Mouse (Mus musculus) inflammation-experienced regulatory T-cells, adult 6 months (primary cell): ENCODE measurements around the gene 4932438H23Rik. TPM values are rescaled to one million over a fixed set of nuclear protein-coding genes. Genes with fewer than 3 reads are reported as not detected.

ENCODE experiments used
- ATAC-seq: one replicate; pipeline ENCODE4 v1.8.0; 2017
- polyA plus RNA-seq, 3 experiments: library from polyadenylated mRNA; unstranded; fragments of 100-300 nt; shearing (Covaris generic); gene quantifications; one replicate each; pipeline ENCODE4 v1.2.1; 2017

Gene 4932438H23Rik
- 1 to 10 TPM in 1 of 3 experiments, under 1 TPM in 2; 0.26 to 1.1 (median 0.36) TPM for polyA plus RNA-seq

DNA sequence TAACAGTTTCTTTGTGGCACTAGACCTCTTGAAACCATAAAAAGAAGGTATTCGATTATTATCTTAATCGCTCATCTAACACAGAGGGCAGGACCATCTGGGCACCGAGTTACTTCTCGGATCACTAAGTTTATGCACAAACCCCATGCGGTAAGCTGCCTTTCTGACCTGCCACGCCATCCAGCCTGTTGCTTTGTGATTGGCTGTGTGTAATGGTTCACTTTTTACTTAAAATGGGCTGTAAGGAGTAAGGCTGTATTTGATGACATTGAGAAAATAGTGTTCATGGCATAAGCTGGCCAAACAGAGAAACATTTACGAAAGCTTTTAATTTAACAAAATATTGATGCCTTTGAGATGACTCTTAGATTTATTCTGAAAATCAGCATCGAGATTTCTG lies at the start of gene 4932438H23Rik:
Gene 4932438H23Rik (minus strand): TSS at position 101 of the 400 bp plus-strand sequence.
- no peak for ATAC-seq

DNA sequence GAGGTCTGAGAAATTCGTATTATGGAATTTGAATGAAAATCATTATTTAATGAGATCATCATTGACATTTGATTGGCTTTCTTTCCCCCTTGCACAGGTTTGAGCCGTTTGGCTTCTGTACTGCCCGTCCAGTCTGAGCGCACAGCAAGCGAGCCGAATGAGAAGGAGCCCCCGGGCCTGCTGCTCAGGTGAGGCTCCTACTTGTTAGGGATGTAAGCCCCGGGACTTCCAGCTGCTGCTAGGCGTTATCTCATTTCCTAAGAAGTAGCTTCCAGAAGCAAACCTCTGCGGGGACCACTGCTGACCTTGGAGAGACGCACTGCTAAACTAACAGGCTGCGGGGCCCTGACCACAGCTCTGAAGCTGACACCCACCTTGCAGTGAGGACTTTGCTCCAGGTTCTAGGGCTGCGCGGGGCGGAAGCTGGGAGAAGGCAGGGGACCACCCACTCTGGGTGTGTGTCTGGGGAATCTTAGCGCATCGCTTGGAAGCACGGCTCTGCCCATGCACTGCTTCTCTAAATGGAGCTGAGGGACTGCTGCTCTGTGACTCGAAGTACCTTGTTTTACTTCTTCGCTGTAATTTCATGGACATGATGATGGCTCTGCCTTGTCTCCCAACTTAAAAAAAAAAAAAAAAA lies 46.2 kb upstream of the 4932438H23Rik start:
- ATAC-seq, result no peak

DNA sequence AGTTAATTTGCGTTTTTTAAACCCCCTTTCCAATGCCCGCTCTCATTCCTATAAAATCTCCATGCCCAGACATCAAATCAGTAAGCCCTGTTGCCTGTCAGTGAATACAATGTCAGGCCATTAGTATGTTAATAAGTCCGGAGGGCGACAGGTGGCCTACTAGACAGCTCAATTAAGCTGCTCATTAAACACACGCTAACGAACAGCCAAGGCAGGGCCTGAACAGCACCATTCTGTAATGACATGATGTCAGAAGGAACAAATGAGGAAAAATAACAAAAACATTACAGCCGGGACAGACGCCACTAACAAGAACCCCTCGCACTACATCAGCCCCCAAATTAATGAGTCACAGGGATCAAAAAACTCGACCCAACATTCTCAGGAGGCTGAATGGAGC lies 45.5 kb upstream of the 4932438H23Rik start:
- no peak for ATAC-seq

DNA sequence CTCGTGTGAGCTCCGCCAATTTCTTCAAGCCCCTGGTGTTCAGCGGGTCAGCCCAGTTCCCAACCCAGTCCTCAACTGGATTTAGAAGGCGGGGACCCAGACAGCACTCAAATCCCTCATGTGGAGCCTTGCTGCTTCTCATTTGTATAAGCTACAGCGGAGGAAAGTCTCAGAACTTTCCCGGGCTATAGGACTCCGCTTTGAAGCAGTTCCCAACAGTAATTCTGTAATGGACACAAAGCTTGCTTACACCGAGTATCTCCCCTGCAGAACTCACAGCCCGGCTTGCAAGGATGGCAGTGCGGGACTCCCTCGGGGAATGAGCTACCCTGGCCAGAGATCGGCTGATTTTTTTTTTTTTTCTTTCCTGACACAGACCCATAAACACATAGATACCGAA lies 45.1 kb upstream of the 4932438H23Rik start:
- no peak for ATAC-seq

DNA sequence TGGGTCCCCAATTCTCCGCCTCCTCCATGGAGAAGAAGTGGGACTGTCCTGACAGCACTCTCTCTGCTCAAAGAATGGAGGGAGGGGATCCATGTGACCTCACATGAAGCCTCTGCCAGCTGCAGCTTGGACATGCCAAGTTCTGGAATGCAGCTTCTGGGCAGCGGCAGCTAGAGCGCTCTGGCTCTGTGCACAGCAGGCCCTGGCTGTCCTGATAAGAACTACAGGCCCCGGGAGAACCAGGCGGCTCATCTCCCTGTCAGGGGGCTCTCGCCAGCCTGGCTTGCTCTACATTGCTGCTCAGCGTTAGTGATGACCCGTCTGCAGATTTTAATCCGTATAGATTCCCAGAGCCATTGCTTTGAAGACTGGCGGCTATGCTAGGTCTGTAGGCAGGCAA lies 44.6 kb upstream of the 4932438H23Rik start:
- ATAC-seq, result no peak

DNA sequence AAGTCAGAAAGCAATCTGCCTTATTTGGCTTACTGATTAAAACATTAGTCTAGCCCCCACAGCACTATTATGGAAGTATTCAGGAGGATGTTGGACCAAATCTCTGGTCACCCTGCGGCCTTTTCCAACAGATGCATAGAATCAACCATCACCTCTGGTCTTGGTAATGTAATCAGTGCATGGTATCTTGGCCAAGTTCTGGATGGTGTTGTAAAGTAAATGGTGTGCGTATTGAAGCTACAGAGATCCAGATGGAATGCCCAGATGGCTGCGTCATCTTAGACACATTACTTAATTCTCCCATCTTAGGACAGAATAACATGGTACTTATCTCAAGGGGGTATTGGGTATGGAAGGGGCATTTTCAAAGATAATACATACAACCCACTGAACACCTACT lies 43.8 kb upstream of the 4932438H23Rik start:
- ATAC-seq, result no peak

DNA sequence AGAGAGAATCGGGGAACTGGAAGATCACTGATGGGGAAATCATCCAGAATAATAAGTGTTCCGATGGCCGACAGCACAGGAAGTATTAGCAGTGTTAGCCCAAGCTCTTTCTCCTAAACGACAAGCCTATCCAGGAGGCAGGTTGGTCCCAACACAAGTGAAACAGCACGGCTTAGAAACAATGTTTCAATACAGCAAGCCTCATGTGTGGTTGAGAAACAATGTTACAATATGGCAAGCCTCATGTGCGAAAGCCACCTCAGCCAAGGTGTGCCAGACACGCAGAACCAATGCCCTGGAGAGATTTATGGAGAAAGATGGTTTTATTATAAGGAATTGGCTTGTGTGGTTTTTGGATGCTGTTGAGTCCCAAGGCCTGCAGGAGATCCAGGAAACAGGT lies 43.2 kb upstream of the 4932438H23Rik start:
- ATAC-seq, result no peak

DNA sequence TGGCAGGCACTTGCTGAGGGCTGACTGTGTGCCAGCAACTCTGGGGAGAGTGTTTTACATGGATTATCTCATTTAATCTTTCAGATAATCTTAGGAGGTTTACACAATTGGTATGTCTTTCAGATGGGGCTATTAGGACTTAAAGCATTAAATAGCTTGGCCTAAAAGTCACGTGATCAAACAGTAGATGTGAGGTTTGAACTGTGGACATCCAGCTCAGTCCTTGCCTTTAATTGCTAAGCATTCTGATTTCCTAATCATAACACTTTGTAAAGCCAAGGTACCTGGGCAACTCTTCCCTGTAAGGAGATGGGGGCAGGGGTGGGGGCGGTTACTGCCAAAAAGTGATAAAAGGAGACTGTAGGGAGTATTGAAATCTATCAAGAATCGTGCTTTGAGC lies 41.7 kb upstream of the 4932438H23Rik start:
- ATAC-seq, result no peak

DNA sequence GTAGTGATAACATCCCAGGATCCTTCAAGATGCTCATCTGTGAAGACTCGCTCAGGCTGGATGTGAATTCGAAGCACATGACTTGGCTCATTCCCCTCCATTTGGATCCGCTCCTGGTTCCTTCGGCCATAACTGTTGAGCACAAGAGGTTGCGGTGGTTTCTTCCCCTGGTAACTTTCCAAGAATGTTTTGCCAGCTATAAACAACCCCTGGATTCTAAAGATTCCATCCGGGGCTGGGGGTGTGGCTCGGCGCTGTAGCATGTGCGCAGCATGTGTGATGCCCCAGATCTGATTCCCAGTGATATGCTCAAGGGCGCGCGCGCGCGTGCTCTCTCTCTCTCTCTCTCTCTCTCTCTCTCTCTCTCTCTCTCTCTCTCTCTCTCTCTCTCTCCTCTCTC lies 35.0 kb upstream of the 4932438H23Rik start:
- no peak for ATAC-seq

DNA sequence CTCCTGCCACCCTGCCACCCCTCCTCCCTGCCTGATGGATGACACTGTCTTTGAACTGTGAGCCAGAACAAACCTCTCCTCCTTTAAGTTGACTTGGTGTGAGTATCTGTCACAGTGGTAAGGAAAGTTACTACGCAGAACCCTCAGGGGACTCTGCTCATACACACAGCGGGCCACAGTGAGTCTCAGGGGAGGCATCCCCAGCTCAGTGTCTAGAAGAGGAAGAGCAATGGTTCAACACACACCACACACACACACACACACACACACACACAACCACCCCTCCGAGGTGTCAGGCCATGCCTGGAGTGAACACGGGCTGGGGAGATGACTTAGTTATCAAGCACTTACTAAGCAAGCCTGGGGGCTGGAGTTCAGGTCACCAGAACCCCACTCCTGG lies 33.5 kb upstream of the 4932438H23Rik start:
- ATAC-seq, result no peak

DNA sequence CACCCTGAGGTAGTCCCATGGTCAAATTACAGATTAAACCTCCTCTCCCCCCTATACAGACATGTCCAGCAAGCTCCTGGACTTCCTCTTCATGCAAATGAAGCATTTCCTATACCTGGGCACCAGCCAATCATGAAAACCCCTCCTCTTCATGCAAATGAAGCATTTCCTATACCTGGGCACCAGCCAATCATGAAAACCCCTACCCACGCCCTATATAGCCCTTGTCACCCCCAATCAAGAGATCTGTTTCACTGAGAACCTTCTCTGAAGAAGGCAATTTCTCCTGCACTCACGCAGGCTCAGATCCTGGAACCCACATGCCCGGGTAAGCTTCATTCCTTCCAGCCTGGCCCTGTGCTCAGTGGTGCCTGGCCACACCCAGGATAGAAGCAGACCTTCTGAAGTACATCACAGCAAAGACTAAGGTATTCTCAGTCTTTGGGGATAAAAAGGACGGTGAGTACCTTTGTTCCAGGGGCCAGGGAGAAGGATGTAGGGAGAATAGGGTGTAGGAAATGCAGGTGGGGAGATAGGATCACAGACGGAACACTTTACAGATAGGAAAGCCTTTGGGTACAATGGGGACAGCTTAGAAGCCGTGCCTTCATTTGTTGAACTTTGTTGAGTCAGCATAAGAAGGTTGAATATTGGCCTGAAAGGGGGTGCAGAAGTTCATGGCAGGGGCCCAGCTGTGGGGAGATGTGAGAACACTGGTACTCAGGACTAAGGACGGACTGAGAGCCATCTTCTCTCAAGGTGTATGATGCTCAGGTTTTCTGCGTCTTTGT lies 32.0 kb upstream of the 4932438H23Rik start:
- no peak for ATAC-seq

DNA sequence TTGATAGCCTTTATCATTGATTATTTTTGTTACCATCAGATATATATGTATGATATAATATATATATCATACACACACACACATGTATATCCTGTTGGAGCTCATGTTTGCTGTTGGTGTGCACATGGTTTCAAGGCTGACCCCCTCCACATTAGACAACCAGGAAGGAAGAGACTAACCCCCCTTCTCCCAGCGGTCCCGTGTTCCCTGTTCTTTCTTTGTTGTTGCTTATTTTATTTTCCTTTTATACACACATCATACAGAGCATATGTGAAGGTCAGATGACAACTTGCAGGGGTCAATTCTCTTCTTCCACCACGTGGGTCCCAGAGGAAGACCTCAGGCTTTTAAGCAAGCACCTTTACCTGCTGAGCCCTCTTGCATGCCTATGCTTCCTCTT lies 29.3 kb upstream of the 4932438H23Rik start:
- no peak for ATAC-seq

DNA sequence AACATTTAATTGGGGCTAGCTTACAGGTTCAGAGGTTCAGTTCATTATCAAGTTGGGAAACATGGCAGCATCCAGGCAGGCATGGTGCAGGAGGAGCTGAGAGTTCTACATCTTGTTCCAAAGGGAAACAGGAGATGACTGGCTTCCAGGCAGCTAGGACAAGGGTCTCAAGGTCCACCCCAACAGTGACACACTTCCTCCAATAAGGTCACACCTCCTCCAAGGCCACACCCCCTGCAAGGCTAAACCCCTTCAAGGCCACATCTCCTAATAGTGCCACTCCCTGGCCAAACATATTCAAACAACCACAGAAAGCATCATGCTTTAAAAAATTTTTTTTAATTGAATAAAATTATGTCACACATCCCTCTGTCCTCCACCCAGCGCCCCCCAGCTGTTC lies 28.9 kb upstream of the 4932438H23Rik start:
- no peak for ATAC-seq

DNA sequence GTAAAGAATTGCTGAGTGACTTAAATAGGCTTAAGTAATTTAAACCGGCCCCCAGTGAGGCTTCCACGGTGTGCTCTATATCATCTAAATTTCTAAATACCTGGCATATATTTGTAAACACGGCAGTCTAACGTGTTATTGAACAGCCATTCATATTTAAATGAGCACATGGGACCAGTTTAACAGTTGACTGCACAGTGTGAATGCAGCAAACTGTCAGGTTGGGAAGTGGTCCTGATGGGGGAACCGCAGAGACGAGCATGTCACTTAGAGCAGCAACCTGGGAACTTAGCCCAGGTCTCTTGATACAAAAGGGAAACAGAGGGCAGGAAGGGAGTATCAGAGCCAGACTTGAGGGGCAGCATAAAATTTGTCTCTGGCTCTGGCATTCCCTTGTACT lies 25.0 kb upstream of the 4932438H23Rik start:
- ATAC-seq, result no peak

DNA sequence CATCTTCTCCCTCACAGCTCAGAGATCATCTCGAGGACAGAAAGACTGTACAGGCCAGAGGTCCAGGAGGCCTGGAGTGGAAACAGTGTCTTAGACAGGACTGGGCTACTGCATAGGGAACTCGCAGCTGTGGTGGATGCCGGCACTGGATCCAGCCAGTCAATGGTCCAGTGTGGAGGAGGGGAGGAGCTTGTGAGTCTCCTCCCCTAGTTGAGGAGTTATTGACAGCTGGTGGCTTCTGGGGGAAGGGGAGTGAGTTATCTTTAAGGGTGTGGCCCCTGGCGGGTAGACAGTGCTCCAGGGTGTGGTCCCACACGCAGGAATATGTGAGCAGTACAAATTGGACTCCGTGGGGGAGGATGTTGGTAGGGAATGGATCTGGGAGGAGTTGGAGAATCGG lies 21.8 kb upstream of the 4932438H23Rik start:
- ATAC-seq, result no peak

DNA sequence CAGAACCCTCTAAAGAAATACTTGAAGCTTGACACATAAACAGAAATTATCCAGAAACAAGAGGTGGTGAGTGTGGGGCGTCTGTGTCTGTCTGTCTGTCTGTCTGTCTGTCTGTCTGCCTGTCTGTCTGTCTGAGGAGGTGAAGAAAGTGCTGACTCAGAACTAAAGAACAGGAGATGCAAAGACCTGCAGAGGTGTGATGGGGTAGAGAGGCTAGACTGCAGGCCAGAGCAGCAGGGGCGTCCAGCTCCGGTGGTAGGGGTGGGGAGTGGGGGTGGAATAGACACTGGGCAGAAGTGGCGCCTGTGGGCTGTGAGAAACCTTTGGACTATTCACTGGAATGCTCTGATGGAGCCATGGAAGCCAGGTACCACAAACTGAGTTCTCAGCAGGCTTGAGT lies 21.1 kb upstream of the 4932438H23Rik start:
- ATAC-seq, result no peak

DNA sequence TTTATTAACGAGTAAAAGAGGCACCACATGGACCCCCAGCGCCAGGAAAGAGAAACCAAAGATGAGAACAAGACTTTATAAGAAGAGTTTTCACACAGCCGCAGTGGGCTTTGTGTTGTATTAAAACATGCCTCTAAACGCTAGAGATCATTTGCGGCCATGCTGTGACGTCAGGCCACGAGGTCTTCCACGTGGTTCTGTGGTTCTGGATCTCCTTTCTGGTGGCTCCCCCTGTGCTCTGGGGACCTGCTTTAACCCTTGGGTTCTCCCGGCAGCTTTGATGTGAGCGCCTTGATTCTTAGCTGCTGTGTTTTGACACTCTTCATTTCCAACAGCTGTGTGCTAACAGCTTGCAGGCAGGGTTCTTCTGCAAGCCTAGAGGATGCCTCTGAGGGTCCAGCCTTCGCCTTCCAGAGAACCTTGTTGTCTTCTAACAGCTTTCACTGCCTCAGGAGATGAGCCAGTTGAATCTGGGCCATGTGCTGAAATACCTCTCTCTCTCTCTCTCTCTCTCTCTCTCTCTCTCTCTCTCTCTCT lies 16.1 kb upstream of the 4932438H23Rik start:
- no peak for ATAC-seq

DNA sequence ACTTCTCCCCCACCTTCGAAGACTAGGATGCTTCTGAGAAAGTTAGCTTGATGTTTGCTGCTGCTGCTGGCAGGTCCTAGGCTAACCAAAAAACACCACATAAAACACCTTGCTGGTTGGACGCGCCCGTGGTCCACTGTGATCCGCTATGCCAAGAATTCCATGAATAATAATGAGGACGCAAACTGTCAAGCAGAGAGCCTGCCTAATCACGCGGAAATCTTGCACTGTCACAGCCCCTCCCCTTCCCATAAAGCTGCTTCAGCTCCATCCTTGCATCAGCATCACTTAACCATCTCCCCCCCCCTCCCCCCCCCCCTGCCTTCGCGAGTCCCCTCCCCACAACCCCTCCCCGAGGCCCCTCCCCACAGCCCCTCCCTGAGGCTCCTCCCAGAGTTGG lies 12.7 kb upstream of the 4932438H23Rik start:
- no peak for ATAC-seq

DNA sequence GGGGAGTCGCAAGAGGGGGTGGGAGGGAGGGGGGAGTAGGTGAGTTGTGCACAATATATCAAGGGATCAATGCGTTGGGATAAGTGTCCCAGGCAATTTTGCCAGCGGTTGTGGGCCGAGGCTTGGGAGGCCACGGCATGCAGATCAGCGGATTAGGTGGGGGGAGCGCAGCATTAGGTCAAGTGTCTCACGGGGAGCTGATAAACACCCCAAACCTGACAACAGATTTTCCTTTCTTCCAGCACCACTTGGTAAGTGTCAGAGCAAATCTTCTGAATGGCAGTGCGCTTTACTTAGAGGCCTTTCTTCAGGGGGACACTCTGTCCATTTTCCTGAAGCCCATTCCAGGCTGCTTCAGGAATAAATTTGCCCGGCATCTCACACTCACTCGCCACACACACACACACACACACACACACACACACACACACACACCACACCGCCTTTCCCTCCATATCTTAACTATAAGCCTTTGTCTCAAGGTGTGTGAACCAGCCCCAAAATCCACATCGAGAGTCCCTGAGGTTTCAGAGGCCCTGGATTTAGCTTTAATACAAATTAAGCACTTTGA lies 10.6 kb upstream of the 4932438H23Rik start:
- ATAC-seq, result no peak

DNA sequence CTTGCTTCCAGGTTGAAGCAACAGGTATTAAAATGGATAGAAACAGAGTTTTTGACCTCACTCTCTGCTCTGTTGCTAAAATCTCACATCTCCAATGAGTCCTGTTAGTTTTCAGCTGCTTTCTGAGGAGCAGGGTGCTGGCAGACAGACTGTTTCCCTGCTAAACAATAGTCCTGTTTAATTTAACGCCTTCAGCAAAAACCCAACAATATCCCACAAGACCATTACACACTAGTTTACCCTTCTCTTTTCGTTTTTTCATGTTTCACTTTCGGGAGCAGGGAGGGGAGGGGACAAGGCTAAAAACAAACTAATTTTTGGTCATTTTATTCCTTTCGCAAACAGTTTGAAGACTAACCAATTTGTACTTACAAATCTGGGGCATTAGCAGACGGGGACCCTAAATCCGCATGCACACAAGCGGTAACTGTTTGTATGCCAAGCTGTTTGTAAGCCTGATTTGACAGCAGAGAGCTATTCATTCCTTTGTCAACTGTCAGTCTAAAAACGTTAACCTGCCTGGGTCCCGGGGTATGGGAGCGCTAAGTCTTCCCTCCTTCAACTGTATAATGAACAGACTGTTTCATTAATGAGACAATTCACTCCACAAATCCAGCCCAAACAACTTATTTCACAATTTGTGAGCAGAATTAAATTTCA lies 10.0 kb upstream of the 4932438H23Rik start:
- no peak for ATAC-seq

DNA sequence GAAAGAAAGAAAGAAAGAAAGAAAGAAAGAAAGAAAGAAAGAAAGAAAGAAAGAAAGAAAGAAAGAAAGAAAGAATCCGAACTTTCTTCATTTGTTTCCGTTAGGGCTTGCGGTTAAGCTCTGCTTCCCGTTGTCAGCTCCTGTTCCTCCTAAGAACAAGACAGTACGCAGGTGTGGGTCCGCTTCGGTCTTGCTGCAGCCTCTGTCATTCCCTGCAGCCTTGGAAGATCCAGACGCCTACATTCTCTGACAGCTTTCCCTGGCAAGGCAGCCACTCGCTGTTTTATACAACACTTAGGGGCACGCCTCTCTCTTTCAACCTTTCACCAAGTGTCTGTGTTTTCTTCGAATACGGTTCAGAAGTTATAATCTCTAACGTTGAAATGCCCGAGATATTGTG lies 8.5 kb upstream of the 4932438H23Rik start:
- ATAC-seq, result no peak

DNA sequence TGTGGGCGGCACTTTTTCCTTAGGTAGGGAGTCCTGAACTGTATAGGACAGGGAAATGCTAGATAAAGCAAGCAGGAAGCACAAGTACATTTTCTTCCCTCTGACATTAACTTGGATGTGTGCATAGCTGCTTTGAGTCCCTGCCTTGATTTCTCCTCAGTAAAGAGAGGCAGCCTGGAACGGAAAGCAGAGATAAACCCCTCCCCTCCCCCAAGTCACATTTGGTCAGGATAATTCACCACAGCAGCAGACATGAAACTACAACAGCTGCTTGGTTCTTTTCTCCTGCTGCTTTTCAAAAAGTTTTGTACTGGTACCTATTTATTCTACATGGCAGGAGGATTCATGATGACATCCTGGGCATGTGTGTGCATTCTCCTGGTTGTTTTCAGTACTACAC lies 5.6 kb upstream of the 4932438H23Rik start:
- no peak for ATAC-seq

DNA sequence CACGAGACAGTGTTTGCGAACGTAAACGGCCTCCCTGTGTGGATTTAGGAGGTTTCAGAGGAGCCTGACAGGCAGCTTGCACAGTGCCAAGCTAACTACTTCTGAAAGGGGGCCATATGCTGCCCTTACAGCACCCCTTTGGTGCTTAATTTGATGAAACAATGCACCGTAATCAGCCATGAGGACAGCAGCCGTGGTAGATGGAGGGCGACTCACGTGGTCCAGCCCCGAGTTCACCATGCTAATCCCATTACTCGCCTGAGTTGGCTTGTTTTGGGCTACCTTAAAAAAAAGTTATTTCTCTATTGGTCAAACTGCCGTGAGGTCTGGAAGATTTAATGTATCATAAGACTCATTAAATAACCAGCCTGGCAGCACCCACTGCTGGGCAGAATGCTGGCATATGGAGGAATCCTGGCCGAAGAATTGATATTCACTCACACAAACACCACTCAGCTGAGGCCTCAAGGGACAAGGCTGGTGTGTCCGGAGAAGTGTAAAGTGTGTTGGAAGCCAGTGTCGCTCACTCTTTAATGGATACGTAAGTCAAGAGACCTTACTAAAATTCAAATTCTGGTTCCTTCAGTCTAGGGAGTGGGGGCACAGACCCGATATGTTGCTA lies 4.6 kb upstream of the 4932438H23Rik start:
- no peak for ATAC-seq
